Mouse (Mus musculus) layer of hippocampus, postnatal 25 days (tissue): ENCODE measurements around the gene Leap2. TPM values are rescaled to one million over a fixed set of nuclear protein-coding genes. Genes with fewer than 3 reads are reported as not detected.
A peak's percentile ranks its signal among the peaks of the same experiment; 100 is the strongest.
"Not testable (repeated sequence)": the region's sequence is repeated elsewhere in the genome, so short reads cannot be mapped to it uniquely, and the experiment has no call there.

Experiments used
- DNase-seq, 2 experiments: peaks; one replicate each; pipeline ENCODE4 v3.0.0; 2022; ENCODE audit warnings: mixed read lengths in 2 of 2, low spot score in 1 of 2; ENCODE audit errors: extremely low spot score in 1 of 2
- total RNA-seq, 2 experiments: library from RNA; stranded (reverse); gene quantifications; 2 replicates each; pipeline ENCODE4 v1.2.3; 2021

Gene Leap2
- total RNA-seq, 2 experiments from 2014 or later = not detected

- DNase-seq = no peak
These were observed 22.6 kb upstream of the Leap2 start for GRCm38 (mm10) chr11:53445562-53445961.

DNA sequence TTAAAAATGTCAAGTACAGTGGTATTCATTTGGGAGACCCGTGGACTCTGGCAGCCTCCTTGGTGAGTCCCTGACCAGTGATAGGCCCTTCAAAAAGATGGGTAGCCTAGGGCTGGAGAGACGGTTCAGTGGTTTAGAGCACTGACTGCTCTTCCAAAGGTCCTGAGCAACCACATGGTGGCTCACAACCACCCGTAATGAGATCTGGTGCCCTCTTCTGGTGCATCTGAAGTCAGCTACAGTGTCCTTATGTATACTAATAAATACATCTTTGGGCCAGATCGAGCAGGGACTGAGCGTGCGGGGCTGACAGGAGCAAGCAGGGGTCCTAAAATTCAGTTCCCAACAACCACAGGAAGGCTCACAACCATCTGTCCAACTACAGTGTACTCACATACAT is 20.9 kb upstream of the Leap2 start:
- DNase-seq = no peak

- no peak for DNase-seq
These were observed 19.0 kb upstream of the Leap2 start for GRCm38 (mm10) chr11:53441921-53442320.

- no peak for DNase-seq
These were observed 13.4 kb upstream of the Leap2 start for GRCm38 (mm10) chr11:53436338-53436737.

DNA sequence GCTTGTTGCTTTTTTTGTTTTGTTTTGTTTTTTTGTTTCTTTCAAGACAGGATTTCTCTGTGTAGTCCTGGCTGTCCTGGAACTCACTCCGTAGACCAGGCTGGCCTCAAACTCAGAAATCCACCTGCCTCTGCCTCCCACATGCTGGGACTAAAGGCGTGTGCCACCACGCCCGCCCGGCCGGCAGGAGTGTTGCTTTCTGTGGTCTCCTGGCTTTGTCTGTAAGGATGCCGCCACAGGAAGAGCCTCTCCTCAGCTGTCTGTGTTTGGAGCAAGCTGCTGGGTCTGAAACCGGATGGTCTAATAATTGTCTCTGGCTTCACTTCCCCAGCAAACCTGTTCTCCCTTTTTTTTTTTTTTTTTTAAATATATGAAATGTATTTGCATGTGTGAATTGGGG is 12.5 kb upstream of the Leap2 start:
- no peak for DNase-seq

GRCm38 (mm10) chr11:53433057-53433456 is 10.1 kb upstream of the Leap2 start:
- DNase-seq = no peak

- DNase-seq = no peak
These were observed 8.5 kb upstream of the Leap2 start for GRCm38 (mm10) chr11:53431347-53432056.

DNA sequence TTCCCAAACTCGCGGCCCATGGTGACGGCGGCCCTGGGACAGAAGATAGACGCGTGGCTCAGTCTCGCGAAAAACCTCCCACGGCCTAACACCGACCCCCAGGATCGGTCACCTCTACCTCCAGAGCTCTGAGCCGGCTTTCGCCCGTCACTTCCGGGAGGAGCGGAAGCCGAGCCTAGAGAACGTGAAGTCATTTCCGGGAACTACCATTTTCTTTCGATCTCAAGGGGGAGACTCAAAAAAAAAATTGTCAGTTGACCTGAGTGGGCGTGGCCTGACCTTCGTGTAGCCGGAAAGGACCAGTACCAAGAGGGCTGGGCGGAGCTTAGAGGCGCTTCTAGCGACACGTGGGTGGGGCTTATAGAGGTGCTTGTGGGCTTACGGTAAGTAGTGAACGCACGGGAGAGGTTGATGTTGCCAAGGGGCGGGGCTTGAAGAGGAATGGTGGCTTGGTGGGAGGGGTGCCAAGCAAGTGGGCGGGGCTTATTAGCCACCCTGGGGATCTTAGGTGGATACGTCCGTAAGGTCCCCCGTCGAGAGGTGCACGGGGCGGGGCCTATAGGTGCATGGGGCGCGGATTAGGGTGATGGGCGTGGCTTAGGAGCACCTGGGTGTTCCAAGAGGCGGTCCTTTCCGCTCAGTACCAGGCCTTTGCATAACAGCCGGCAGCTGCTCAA is 7.8 kb upstream of the Leap2 start, which contains the start of the genes Uqcrq and Gdf9:
Gene Uqcrq, minus strand, starts transcription at position 162 of the 677 bp plus-strand sequence.
Gene Gdf9, plus strand, starts transcription at position 354 of the 677 bp plus-strand sequence.
- peak; percentile 97 for DNase-seq

DNA sequence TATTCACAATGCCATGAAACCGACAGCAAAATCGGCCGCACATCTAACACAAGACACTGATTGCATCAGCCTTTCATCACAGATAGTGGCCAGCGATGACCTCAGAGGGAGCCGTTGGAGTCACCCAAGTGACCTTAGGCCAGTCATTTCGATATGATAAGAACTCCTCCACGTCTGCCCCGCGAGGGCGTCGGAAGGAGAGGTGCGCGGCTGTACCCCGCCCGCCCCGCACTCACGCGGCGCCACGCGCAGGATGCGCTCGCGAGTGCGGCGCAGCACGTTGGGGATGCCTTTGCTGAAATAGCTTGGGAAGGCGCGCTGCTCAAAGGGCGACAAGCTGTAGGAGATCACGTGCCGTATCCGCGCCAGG is 7.3 kb upstream of the Leap2 start:
- no peak for DNase-seq

- no peak for DNase-seq
These were observed 6.2 kb upstream of the Leap2 start for GRCm38 (mm10) chr11:53429182-53429581.

DNA sequence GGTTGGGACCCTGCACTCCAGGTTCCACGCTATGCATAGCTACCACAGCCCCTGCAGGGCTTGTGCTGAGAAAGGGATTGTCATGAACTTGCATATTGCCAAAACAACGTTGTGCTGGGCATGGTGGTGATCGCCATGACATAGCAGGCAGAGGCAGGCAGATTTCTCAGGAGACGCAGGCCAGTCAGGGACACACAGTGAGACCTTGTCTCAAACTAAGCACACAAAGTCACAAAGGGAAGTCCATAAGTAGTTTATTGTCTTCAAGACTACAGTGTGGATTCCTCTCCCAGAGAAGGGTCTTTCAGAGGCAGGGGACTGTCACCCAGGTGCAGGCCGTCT is 5.7 kb upstream of the Leap2 start:
- no peak for DNase-seq

DNA sequence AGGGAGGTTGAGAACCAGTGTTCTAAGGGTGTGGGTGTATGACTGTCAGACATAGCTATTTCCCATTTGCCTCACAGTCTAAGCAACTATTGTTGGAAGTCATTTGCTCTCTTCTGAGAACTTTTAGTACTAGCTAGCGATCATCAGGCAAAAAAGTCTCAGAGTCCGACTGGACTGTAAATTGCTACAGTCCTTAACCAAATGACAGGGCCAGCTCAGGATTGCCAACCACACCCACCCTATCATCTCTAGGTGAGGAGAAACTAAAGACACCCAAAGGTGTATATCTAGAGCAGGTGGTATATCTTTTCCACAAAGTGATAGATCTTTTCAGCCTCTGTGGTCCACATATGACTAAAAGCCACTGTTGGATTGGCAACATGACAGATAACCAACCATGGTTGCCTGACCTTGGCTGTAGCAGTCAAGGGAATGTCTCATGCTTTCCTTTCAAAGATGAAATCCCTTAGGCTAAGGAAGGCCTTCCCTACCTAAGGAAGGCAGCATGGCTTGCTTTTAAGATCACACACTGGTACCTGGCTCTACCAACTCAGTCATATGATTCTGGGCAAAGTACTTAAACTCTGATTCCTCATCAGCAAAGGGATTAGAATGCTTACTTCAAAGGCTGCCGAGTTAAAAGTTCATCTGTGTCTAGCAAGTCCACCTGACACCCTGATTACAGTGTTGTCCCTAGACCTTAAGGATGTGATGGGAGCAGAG is 5.2 kb upstream of the Leap2 start:
- no peak for DNase-seq

DNA sequence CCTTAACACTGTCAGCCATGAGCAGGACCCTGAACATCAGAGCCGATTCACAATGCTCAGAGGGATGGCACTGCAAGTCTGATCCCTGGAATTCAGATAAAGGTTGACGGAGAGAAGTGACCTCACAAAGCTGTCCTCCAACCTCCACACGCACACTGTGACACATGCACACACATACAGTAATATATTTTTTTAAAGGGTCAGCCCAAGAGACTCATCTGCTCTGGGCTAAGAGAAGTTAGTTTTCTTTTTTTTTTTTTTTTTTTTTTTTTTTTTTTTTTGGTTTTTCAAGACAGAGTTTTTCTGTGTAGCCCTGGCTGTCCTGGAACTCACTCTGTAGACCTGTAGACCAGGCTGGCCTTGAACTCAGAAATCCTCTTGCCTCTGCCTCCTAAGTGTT is 3.9 kb upstream of the Leap2 start:
- not testable (repeated sequence) for DNase-seq

- DNase-seq = no peak
These were observed 2.8 kb upstream of the Leap2 start for GRCm38 (mm10) chr11:53425711-53426255.

DNA sequence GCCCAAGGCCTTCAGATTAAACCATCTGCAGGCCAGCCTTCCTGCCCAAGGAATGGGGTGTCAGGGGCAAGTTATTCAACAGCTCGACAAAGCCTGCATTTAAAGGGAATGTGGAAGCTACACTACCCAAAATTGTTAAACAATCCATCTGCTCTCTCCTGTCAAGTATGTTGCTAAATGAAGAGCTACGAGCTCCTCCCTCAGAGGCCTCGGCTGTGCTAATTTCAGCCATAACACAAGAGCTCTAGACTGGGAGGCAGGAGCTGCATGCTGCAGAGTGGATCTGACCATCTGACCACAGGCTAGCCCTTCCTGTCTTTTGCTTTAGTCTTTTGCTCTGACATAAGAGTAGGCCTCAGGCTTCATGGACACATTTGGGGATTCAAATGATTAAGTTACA is 2.3 kb upstream of the Leap2 start:
- no peak for DNase-seq

DNA sequence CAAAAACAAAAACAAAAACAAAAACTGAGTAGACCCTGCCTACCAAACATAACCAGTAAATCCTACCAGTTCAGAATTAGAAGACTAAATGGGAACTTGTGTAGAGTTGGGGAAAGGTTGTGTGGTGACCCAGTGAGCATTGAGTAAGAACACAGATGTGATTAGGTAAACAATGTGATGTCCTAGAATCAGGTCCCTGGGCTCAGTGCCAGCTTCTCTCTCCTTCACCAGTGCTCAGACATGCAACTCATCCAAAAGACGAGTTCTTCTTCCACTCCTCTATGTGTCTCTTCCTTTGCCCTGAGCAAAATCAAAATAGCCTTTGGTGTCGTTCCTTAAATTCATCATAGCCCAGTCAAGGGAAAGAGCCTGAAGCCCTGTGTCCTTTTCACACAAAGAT is 1.9 kb upstream of the Leap2 start:
- no peak for DNase-seq

- DNase-seq = no peak
These were observed 4.9 kb downstream of the Leap2 start for GRCm38 (mm10) chr11:53418048-53418447.

GRCm38 (mm10) chr11:53413871-53414270 is 9.1 kb downstream of the Leap2 start:
- DNase-seq = no peak

GRCm38 (mm10) chr11:53411738-53412137 is 11.2 kb downstream of the Leap2 start:
- DNase-seq = no peak

DNA sequence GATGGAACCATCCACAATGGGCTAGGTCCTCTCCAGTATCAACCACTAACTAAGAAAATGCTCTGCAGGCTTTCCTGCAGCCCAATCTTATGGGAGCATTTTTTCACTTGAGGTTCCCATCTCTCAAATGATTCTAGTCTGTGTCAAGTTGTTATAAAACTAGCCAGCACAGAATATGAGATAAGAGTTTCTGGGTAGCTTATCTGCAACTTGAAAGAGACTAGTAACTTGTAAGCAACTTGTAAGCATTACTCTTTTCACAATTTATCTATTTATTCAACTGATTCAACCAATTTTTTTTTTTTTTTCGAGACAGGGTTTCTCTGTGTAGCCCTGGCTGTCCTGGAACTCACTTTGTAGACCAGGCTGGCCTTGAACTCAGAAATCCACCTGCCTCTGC is 19.3 kb downstream of the Leap2 start:
- no peak for DNase-seq

GRCm38 (mm10) chr11:53393856-53394255 is 29.1 kb downstream of the Leap2 start:
- DNase-seq = no peak
